Mouse (Mus musculus) spleen, postnatal 36 days (tissue): ENCODE measurements around the gene Col6a2.

ENCODE experiments used
- DNase-seq, 2 experiments: peaks; one replicate each; pipeline ENCODE4 v3.0.0; 2022; ENCODE audit warnings: low spot score in 2 of 2, mixed read lengths in 1 of 2

Col6a2 gene

DNA sequence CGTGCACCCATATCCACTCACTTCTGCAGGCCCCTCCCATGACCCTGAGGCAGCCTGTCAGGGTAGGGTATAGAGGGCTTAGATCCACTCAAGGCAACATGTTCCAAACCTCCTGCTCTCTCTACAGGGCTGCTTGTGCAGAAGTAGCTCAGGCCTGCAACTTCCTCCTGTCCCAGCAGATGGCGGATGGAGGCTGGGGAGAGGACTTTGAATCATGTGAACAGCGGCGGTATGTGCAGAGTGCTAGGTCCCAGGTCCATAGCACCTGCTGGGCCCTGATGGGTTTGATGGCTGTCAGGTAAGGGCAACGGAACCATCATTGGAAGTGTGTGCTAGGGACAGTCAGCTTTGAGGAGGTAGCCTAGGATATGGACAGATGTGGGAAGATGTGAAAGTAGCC lies 73.0 kb downstream of the Col6a2 start:
- DNase-seq, result no peak

GRCm38 (mm10) chr10:76548218-76548617 lies 75.2 kb downstream of the Col6a2 start:
- no peak for DNase-seq

DNA sequence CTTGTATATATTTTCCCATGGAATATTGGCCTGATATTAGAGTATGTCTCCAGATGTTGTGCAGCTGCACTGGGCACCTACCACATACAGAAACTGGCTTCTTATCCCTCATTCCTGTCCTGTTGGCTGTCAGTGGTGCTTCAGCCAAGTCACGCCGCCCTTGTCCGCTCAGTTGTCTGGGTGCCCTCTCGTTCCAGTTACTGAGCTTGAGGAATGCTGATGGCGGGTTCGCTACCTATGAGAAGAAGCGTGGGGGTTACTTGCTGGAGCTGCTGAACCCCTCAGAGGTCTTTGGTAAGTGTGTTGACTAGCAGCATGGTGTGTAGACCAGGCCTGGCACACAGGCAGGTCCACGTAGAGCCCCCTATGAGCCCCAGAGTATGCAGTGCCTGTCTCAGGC lies 76.9 kb downstream of the Col6a2 start:
- DNase-seq, result no peak
